Mouse (Mus musculus): ENCODE data around the gene BC025920. TPM values are rescaled to one million over a fixed set of nuclear protein-coding genes. Genes with fewer than 3 reads are reported as not detected.
"Not testable (repeated sequence)": the region's sequence is repeated elsewhere in the genome, so short reads cannot be mapped to it uniquely, and the experiment has no call there.

BC025920 gene
- polyA plus RNA-seq, 1 experiment from 2014 or later, result 0.84 TPM

DNA sequence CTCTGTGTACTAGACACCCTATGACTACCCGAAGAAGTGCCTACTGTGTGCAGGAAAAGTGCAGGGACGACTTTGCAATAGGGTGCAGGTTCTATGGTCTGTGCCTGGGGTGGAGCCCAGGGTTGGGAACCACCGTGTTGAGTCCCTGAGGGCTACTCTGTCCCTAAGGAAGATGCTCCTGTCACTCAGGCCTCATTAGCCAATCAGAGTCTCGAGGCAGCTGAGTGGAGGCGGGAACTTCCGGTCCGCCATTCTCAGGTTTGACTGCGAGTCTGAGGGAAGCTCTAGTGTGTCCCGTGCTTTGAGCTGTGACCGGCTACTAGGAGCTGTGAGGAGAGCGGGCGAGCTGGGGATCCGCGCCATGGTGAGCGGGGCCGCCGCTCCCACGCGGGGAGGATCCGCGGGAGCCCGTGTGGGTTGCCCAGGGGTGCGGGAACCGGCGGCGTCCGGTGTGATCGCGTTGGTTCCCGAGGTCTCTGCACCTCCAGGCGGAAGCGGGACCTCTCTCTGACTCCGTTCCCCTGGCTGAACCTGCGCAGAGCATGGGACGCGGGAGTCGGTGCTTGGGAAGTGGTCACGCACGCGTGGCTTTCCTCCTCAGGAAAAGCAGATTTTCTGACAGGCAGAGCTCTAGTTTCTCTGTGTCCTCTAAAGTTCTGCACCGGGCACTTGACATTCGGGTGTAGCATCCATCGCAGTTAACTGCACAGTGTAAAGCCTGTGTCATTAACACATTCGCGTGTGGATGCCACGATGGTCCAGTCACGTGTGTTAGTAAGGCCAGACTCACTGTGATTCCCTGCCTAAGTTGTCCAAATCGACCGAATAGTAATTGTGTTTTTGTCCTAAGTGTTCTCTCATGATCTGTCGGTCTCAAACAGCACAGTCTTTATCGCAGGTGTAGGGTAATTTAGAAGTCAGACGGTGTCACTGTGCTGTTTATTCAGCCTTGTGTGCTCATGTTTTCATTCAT lies 43.0 kb downstream of the BC025920 start, which contains the start of gene Gm10778:
Gene Gm10778, plus strand, starts transcription at position 257 of the 973 bp plus-strand sequence.
- peaks cover 33% of the 10 kb centered on the region for H3K36me3 ChIP-seq
- not testable (repeated sequence) for H3K9me3 ChIP-seq (replicated peaks); H3K27me3 ChIP-seq
- peaks cover 15% of the 10 kb centered on the region for H3K4me1 ChIP-seq
- peak within 1 kb of the TSS; percentile 59 for H3K9ac ChIP-seq
- H3K4me3 ChIP-seq (replicated peaks), result peak within 1 kb of the TSS; percentile 59
- H3K27ac ChIP-seq, result peak within 1 kb of the TSS; percentile 89
- H3K4me2 ChIP-seq, result peak within 1 kb of the TSS; percentile 67
- ATAC-seq (replicated peaks; ENCODE audit: low FRiP score), result peak; percentile 97
- 1% methylated on average over 39 of the region's 52 CpGs for WGBS

DNA sequence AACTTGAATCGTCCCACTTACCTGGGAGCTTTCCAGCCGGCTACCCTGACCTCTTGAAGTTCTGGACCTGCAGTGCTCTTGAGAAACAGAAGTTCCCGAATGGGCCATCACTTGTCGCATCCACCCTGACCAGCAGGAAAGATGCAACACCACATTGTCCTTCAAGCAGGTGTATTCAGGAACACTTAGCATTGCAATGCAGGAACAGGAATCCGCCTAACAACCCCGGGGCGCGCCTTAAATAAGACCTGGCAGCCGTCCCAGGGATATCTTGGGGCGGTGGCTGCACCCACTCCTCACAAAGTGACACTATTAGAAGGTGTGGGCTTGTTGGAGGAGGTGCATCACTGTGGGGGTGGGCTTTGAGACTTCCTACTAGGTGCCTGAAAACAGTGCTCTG lies 49.1 kb downstream of the BC025920 start:
- no peak overlapping the region for H3K9ac ChIP-seq
- no peak overlapping the region for H3K4me2 ChIP-seq
- H3K27ac ChIP-seq, result no peak overlapping the region
- peaks cover under 1% of the 10 kb centered on the region; the same call in 1 of the 2 replicates for H3K4me1 ChIP-seq
- WGBS, result 96% methylated on average over 10 of the region's 10 CpGs
- peaks cover 75% of the 10 kb centered on the region for H3K36me3 ChIP-seq
- H3K4me3 ChIP-seq (replicated peaks), result no peak overlapping the region
- no peaks in the 10 kb centered on the region for H3K27me3 ChIP-seq
- peaks cover 49% of the 10 kb centered on the region for H3K9me3 ChIP-seq (replicated peaks)
- ATAC-seq (replicated peaks; ENCODE audit: low FRiP score), result no peak

DNA sequence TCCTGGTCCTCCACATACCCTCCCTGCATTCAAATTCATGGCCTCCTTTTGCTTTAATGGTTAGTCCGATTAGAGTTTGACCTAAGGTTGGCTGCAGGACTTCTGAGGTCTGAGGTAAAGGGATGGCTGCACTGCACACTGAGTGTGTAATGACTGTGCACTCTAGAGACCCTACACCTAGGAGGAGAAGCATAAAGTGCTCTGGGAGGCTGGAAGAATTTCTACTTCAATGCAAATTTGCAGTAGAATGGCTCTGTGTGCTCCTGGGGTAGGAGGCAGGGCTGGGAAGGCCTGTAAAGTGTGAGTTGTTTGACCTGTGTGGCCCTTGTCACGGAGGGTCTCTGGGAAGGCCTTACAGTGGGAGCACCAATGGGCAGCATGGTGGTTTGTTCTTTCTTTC lies 50.1 kb downstream of the BC025920 start:
- H3K27me3 ChIP-seq, result no peaks in the 10 kb centered on the region
- no peak overlapping the region for H3K4me2 ChIP-seq
- no peak overlapping the region for H3K27ac ChIP-seq
- ATAC-seq (replicated peaks; ENCODE audit: low FRiP score), result no peak
- H3K9ac ChIP-seq, result no peak overlapping the region
- 92% methylated on average over 2 of the region's 2 CpGs for WGBS
- no peaks in the 10 kb centered on the region for H3K4me1 ChIP-seq
- H3K4me3 ChIP-seq (replicated peaks), result no peak overlapping the region
- H3K36me3 ChIP-seq, result peaks cover 69% of the 10 kb centered on the region
- peaks cover 48% of the 10 kb centered on the region for H3K9me3 ChIP-seq (replicated peaks)

Other genes with a start within 250 kb of the BC025920 start
- gene Mfsd12, start 248.8 kb upstream of the BC025920 start, polyA plus RNA-seq (2015; fragmentation: Nextera tagmentation; extraction: Ambion mirVana), result 10.3 and 11.5 TPM in 2 replicates
- gene 4930404N11Rik, start 240.5 kb upstream of the BC025920 start, polyA plus RNA-seq (2015; fragmentation: Nextera tagmentation; extraction: Ambion mirVana), result 0.62 and 1.6 TPM in 2 replicates
- 105 and 114 TPM in 2 replicates for gene Fzr1, start 227.8 kb upstream of the BC025920 start, polyA plus RNA-seq (2015; fragmentation: Nextera tagmentation; extraction: Ambion mirVana)
- 79.7 and 82.2 TPM in 2 replicates for gene Dohh, start 221.8 kb upstream of the BC025920 start, polyA plus RNA-seq (2015; fragmentation: Nextera tagmentation; extraction: Ambion mirVana)
- gene Gm48551, start 221.8 kb upstream of the BC025920 start, polyA plus RNA-seq (2015; fragmentation: Nextera tagmentation; extraction: Ambion mirVana), result 2.5 and 4.1 TPM in 2 replicates
- 1.6 and 2.1 TPM in 2 replicates for gene Gm48552, start 217.3 kb upstream of the BC025920 start, polyA plus RNA-seq (2015; fragmentation: Nextera tagmentation; extraction: Ambion mirVana)
- gene Smim24, start 213.2 kb upstream of the BC025920 start, polyA plus RNA-seq (2015; fragmentation: Nextera tagmentation; extraction: Ambion mirVana), result 26.0 and 29.4 TPM in 2 replicates
- 67.9 and 84.5 TPM in 2 replicates for gene Nfic, start 150.6 kb upstream of the BC025920 start, polyA plus RNA-seq (2015; fragmentation: Nextera tagmentation; extraction: Ambion mirVana)
- 0.50 and 0.82 TPM in 2 replicates for gene Celf5, start 123.6 kb upstream of the BC025920 start, polyA plus RNA-seq (2015; fragmentation: Nextera tagmentation; extraction: Ambion mirVana)
- gene Ncln, start 109.9 kb upstream of the BC025920 start, polyA plus RNA-seq (2015; fragmentation: Nextera tagmentation; extraction: Ambion mirVana), result 85.7 and 93.5 TPM in 2 replicates
- gene S1pr4, start 106.1 kb upstream of the BC025920 start, polyA plus RNA-seq (2015; fragmentation: Nextera tagmentation; extraction: Ambion mirVana), result 1.2 and 1.4 TPM in 2 replicates
- 0.89 and 1.00 TPM in 2 replicates for gene Gna15, start 82.0 kb upstream of the BC025920 start, polyA plus RNA-seq (2015; fragmentation: Nextera tagmentation; extraction: Ambion mirVana)
- gene Gna11, start 61.1 kb upstream of the BC025920 start, polyA plus RNA-seq (2015; fragmentation: Nextera tagmentation; extraction: Ambion mirVana), result 79.0 and 88.6 TPM in 2 replicates
- gene Aes, start 46.8 kb upstream of the BC025920 start, polyA plus RNA-seq (2015; fragmentation: Nextera tagmentation; extraction: Ambion mirVana), result 535 and 630 TPM in 2 replicates
- 39.3 and 45.6 TPM in 2 replicates for gene Tle2, start 31.7 kb upstream of the BC025920 start, polyA plus RNA-seq (2015; fragmentation: Nextera tagmentation; extraction: Ambion mirVana)
- gene Tle6, start 5.2 kb upstream of the BC025920 start, polyA plus RNA-seq (2015; fragmentation: Nextera tagmentation; extraction: Ambion mirVana), result 15.6 and 16.8 TPM in 2 replicates
- gene Sirt6, start 21.5 kb downstream of the BC025920 start, polyA plus RNA-seq (2015; fragmentation: Nextera tagmentation; extraction: Ambion mirVana), result 40.0 and 42.8 TPM in 2 replicates
- gene Ankrd24, start 22.3 kb downstream of the BC025920 start, polyA plus RNA-seq (2015; fragmentation: Nextera tagmentation; extraction: Ambion mirVana), result 15.2 and 17.3 TPM in 2 replicates
- 3.8 and 5.0 TPM in 2 replicates for gene Gm10778, start 42.8 kb downstream of the BC025920 start, polyA plus RNA-seq (2015; fragmentation: Nextera tagmentation; extraction: Ambion mirVana)
- 16.9 and 18.6 TPM in 2 replicates for gene Zfp433, start 98.6 kb downstream of the BC025920 start, polyA plus RNA-seq (2015; fragmentation: Nextera tagmentation; extraction: Ambion mirVana)
- 10.3 TPM in 2 replicates for gene Gm3055, start 164.9 kb downstream of the BC025920 start, polyA plus RNA-seq (2015; fragmentation: Nextera tagmentation; extraction: Ambion mirVana)
- 3.7 and 4.2 TPM in 2 replicates for gene Gm4767, start 205.9 kb downstream of the BC025920 start, polyA plus RNA-seq (2015; fragmentation: Nextera tagmentation; extraction: Ambion mirVana)

Measured in kidney, embryonic 15.5 days (tissue).